Mouse (Mus musculus) myocyte (in vitro differentiated cells): ENCODE results near the gene Srek1. TPM values are rescaled to one million over a fixed set of nuclear protein-coding genes. Genes with fewer than 3 reads are reported as not detected.

ENCODE experiments used
- H3K27me3 ChIP-seq: one replicate; pipeline ENCODE4 v1.6.1; 2011; ENCODE audit not compliant: control insufficient read depth, insufficient read depth, insufficient read length
- H3K36me3 ChIP-seq: one replicate; pipeline ENCODE4 v1.6.1; 2011; ENCODE audit not compliant: control insufficient read depth, insufficient read depth
- H3K4me2 ChIP-seq: one replicate; pipeline ENCODE4 v1.6.1; 2011; ENCODE audit warnings: low read depth, control low read depth
- H3K4me3 ChIP-seq: one replicate; pipeline ENCODE4 v1.5.1; 2011; ENCODE audit warnings: mild to moderate bottlenecking, control low read depth, moderate library complexity
- H3K79me2 ChIP-seq: one replicate; pipeline ENCODE4 v1.6.1; 2011; ENCODE audit not compliant: control insufficient read depth, insufficient read depth
- H3ac ChIP-seq: one replicate; pipeline ENCODE4 v1.6.1; 2011; ENCODE audit not compliant: control insufficient read depth, insufficient read length
- CEBPB ChIP-seq: IDR thresholded peaks from 2 replicates; pipeline ENCODE4 v1.6.1; 2011; ENCODE audit warnings: mild to moderate bottlenecking, moderate library complexity; ENCODE audit not compliant: poor library complexity, insufficient read depth, severe bottlenecking
- E2F4 ChIP-seq: IDR thresholded peaks from one replicate; pipeline ENCODE4 v1.6.1; 2011; ENCODE audit warnings: mild to moderate bottlenecking, control low read depth, moderate library complexity; ENCODE audit not compliant: insufficient read depth
- MAX ChIP-seq: IDR thresholded peaks from one replicate; pipeline ENCODE4 v1.6.1; 2011; ENCODE audit warnings: low read depth, mild to moderate bottlenecking, control low read depth
- MYOD1 ChIP-seq, 3 experiments: IDR thresholded peaks; one replicate each; pipeline ENCODE4 v1.6.1; 2011; ENCODE audit warnings: control low read depth in 2 of 3, low read depth in 2 of 3, mild to moderate bottlenecking in 2 of 3, moderate library complexity in 1 of 3; ENCODE audit not compliant: insufficient read length in 2 of 3, control insufficient read depth in 1 of 3
- MYOG ChIP-seq, 3 experiments: IDR thresholded peaks; one replicate each; pipeline ENCODE4 v1.6.1; 2011; ENCODE audit warnings: control low read depth in 2 of 3, low read depth in 2 of 3, mild to moderate bottlenecking in 2 of 3; ENCODE audit not compliant: insufficient read length in 2 of 3, control insufficient read depth in 1 of 3, insufficient read depth in 1 of 3
- POLR2A ChIP-seq: IDR thresholded peaks from one replicate; pipeline ENCODE4 v1.6.1; 2011; ENCODE audit warnings: low read depth, mild to moderate bottlenecking, control low read depth, moderate library complexity; ENCODE audit not compliant: insufficient read length
- POLR2AphosphoS2 ChIP-seq: IDR thresholded peaks from one replicate; pipeline ENCODE4 v1.6.1; 2011; ENCODE audit warnings: low read depth, control low read depth; ENCODE audit not compliant: insufficient read length
- REST ChIP-seq: IDR thresholded peaks from one replicate; pipeline ENCODE4 v1.6.1; 2011; ENCODE audit warnings: mild to moderate bottlenecking, control low read depth, moderate library complexity; ENCODE audit not compliant: insufficient read depth, insufficient read length
- SRF ChIP-seq: IDR thresholded peaks from one replicate; pipeline ENCODE4 v1.6.1; 2011; ENCODE audit warnings: low read depth; ENCODE audit not compliant: control insufficient read depth, insufficient read length
- TCF12 ChIP-seq: IDR thresholded peaks from one replicate; pipeline ENCODE4 v1.6.1; 2011; ENCODE audit warnings: mild to moderate bottlenecking, control low read depth; ENCODE audit not compliant: poor library complexity, insufficient read depth, severe bottlenecking
- TCF3 ChIP-seq: IDR thresholded peaks from one replicate; pipeline ENCODE4 v1.6.1; 2011; ENCODE audit warnings: low read depth, control low read depth; ENCODE audit not compliant: insufficient read length
- USF1 ChIP-seq: IDR thresholded peaks from one replicate; pipeline ENCODE4 v1.6.1; 2011; ENCODE audit warnings: low read depth, mild to moderate bottlenecking, control low read depth, moderate library complexity
- polyA plus RNA-seq: library from polyadenylated mRNA; unstranded; fragments of >200 nt; fragmentation: generic; extraction: Trizol; gene quantifications from one replicate; pipeline ENCODE4 v1.2.1, GENCODE M21; 2012; ENCODE audit warnings: missing spikeins

Gene Srek1
- polyA plus RNA-seq, 1 experiment = 6.1 TPM

- H3ac ChIP-seq = no peak overlapping the region
- no peaks in the 10 kb centered on the region for H3K36me3 ChIP-seq
- no peak overlapping the region for H3K4me3 ChIP-seq
- TF ChIP-seq POLR2A (no peak), MYOD1 (IDR thresholded peaks at IDR 0.05; ENCODE audit: control insufficient read depth in 1 of 3, insufficient read length in 2 of 3, low read depth in 2 of 3) (no peak)
- H3K27me3 ChIP-seq = no peaks in the 10 kb centered on the region
- H3K79me2 ChIP-seq = no peaks in the 10 kb centered on the region
- no peak overlapping the region for H3K4me2 ChIP-seq
These were observed 5.6 kb upstream of the Srek1 start for GRCm38 (mm10) chr13:103779922-103780585.

GRCm38 (mm10) chr13:103777126-103777525 is 2.7 kb upstream of the Srek1 start:
- no peak for TF ChIP-seq MYOG (IDR thresholded peaks at IDR 0.05; ENCODE audit: control insufficient read depth in 1 of 3, insufficient read depth in 1 of 3, insufficient read length in 2 of 3, low read depth in 2 of 3)
- TF ChIP-seq CEBPB = no peak
- TF ChIP-seq TCF3 = no peak
- no peak for TF ChIP-seq TCF12
- no peak for TF ChIP-seq REST
- TF ChIP-seq MYOD1 (IDR thresholded peaks at IDR 0.05; ENCODE audit: control insufficient read depth in 1 of 3, insufficient read length in 2 of 3, low read depth in 2 of 3) = no peak
- TF ChIP-seq MAX = no peak
- TF ChIP-seq POLR2AphosphoS2 = no peak
- no peak for TF ChIP-seq USF1
- TF ChIP-seq POLR2A = no peak
- no peak for TF ChIP-seq SRF
- no peak for TF ChIP-seq E2F4
- no peak overlapping the region for H3K4me2 ChIP-seq
- no peak overlapping the region for H3ac ChIP-seq
- no peak overlapping the region for H3K4me3 ChIP-seq
- H3K36me3 ChIP-seq = no peaks in the 10 kb centered on the region
- no peaks in the 10 kb centered on the region for H3K27me3 ChIP-seq
- H3K79me2 ChIP-seq = peaks cover 16% of the 10 kb centered on the region

GRCm38 (mm10) chr13:103773407-103774118 is 845 bp downstream of the Srek1 start:
- Histone ChIP-seq H3K36me3 (peaks cover 10% of the 10 kb centered on the region), H3K4me2 (peak overlapping the region; percentile 87), H3ac (peak overlapping the region; percentile 26), H3K27me3 (no peaks in the 10 kb centered on the region), H3K79me2 (peaks cover 50% of the 10 kb centered on the region), H3K4me3 (peak overlapping the region; percentile 92)
- TF ChIP-seq MAX (no peak), SRF (no peak), POLR2AphosphoS2 (no peak), TCF3 (no peak), TCF12 (no peak), USF1 (no peak), MYOD1 (IDR thresholded peaks at IDR 0.05; ENCODE audit: control insufficient read depth in 1 of 3, insufficient read length in 2 of 3, low read depth in 2 of 3) (no peak), MYOG (IDR thresholded peaks at IDR 0.05; ENCODE audit: control insufficient read depth in 1 of 3, insufficient read depth in 1 of 3, insufficient read length in 2 of 3, low read depth in 2 of 3) (no peak), CEBPB (no peak), POLR2A (no peak), REST (no peak), E2F4 (no peak)

GRCm38 (mm10) chr13:103772917-103773316 is 1.5 kb downstream of the Srek1 start:
- Histone ChIP-seq H3ac (no peak overlapping the region), H3K4me3 (peak overlapping the region; percentile 92), H3K4me2 (peak overlapping the region; percentile 87), H3K27me3 (no peaks in the 10 kb centered on the region), H3K79me2 (peaks cover 54% of the 10 kb centered on the region), H3K36me3 (peaks cover 15% of the 10 kb centered on the region)
- TF ChIP-seq REST = no peak
- no peak for TF ChIP-seq USF1
- TF ChIP-seq CEBPB = no peak
- no peak for TF ChIP-seq MAX
- TF ChIP-seq POLR2AphosphoS2 = no peak
- TF ChIP-seq TCF12 = no peak
- TF ChIP-seq POLR2A = no peak
- TF ChIP-seq SRF = no peak
- TF ChIP-seq MYOG (IDR thresholded peaks at IDR 0.05; ENCODE audit: control insufficient read depth in 1 of 3, insufficient read depth in 1 of 3, insufficient read length in 2 of 3, low read depth in 2 of 3) = no peak
- TF ChIP-seq TCF3 = no peak
- TF ChIP-seq E2F4 = no peak
- TF ChIP-seq MYOD1 (IDR thresholded peaks at IDR 0.05; ENCODE audit: control insufficient read depth in 1 of 3, insufficient read length in 2 of 3, low read depth in 2 of 3) = no peak

- Histone ChIP-seq H3K36me3 (peaks cover 29% of the 10 kb centered on the region), H3K4me3 (no peak overlapping the region), H3ac (no peak overlapping the region), H3K27me3 (no peaks in the 10 kb centered on the region), H3K4me2 (no peak overlapping the region), H3K79me2 (peaks cover 70% of the 10 kb centered on the region)
- no peak for TF ChIP-seq CEBPB
These were observed 3.6 kb downstream of the Srek1 start for GRCm38 (mm10) chr13:103770821-103771220.
